Mouse (Mus musculus): Measurements from ENCODE around the gene Lman1l. TPM values are rescaled to one million over a fixed set of nuclear protein-coding genes. Genes with fewer than 3 reads are reported as not detected.

Gene Lman1l
- polyA plus RNA-seq, 1 experiment from 2014 or later = not detected

DNA sequence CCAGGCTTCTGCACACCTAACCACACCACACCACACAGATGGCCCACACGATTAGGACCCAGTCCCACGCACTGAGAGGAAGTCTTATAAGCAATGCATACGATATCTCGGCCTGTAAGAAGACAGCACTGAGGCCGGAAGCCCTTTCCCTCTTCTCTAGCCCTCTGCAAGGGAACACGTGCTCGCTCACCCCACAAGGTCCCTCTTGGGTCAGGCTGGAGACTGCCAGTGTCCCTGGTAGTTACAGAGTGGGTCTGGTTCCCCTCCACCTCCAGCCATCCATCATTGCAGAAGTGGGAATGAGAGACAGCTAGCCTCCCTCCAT is 23.2 kb upstream of the Lman1l start:
- Histone ChIP-seq H3K9me3 (no peaks in the 10 kb centered on the region), H3K4me1 (peaks cover 56% of the 10 kb centered on the region), H3K4me2 (peak overlapping the region; percentile 94), H3K4me3 (peak overlapping the region; percentile 64), H3K36me3 (replicated peaks) (no peaks in the 10 kb centered on the region), H3K27ac (no peak overlapping the region), H3K27me3 (replicated peaks) (no peaks in the 10 kb centered on the region), H3K9ac (peak overlapping the region; percentile 99)
- no peak for ATAC-seq (replicated peaks)
- 65% methylated on average over 7 of the region's 7 CpGs for whole genome bisulfite sequencing

DNA sequence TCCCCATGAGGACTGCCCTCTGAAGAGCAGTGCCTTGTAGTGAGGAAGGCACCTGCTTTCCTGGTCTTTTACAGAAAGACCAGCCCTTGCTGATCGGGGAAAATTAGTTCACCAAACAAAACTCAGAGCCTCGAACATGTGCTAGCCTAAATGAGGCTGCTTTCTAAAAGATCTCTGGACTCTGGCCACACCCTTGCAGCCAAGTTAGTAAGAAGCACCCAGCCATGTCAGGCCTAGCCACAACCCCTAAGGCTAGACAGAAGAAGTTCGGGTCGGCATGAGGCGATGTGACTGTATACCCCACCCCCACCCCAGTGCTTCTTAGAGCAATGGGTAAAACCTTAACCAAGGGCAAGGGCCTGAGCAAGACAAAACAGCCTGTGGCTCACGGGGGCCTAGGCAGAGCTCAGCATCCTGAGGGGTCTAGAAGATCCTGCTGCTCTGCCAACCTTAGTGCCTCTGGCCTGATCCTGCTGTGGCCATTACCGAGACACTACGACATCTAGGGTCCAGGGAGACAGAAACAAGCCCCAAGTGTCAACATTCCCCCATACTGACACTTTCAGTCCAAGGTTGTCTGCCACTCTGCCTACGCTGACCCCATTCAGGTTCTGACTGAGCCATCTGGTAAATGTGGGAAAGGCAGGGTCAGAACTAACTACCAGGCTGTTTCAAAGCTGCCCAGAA is 22.7 kb upstream of the Lman1l start:
- H3K4me1 ChIP-seq = peaks cover 61% of the 10 kb centered on the region
- WGBS = 74% methylated on average over 9 of the region's 9 CpGs
- ATAC-seq (replicated peaks) = no peak

DNA sequence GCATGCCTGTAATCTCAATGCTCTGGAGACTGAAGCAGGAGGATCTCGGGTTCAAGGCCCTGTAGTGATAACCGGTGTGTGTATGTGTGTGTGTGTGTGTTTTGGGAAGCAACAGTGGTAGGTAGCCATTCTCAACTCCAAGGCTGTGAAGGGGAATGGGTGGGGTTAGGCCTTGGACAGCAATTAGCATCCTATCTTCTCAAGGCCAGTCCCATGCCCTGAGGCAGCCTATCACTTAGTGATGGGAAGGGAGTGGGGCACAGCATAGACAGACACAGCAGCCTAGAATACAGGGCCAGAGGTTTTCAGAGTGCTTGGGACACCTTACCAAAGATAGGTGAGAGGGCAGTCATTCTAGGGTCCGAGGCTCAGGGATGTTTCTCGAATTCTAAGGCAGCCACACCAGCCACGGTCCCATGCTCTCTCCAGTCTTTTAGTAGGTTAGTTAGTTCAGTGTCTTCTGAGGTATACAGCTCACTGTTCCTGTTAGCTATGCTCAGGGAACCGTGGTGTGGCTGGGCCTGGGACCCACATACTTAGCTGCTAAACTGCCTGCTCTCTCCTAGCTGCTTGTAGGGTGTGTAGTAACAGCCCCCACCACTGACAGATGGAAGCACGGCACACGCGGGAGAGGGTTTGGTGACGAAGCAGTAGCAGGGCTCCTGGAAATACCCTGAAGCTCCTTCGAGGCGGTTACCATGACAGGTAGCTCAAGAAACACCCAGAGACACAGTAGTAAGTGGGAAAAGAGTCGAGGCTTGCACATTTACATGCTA is 21.4 kb upstream of the Lman1l start:
- WGBS = 87% methylated on average over 13 of the region's 13 CpGs
- H3K9ac ChIP-seq = no peak overlapping the region
- no peak overlapping the region for H3K4me3 ChIP-seq
- H3K4me2 ChIP-seq = peak overlapping the region; percentile 94; the same call in 1 of the 2 replicates
- no peaks in the 10 kb centered on the region for H3K9me3 ChIP-seq
- H3K27ac ChIP-seq = no peak overlapping the region
- ATAC-seq (replicated peaks) = no peak
- H3K27me3 ChIP-seq (replicated peaks) = no peaks in the 10 kb centered on the region
- no peaks in the 10 kb centered on the region for H3K36me3 ChIP-seq (replicated peaks)
- peaks cover 73% of the 10 kb centered on the region for H3K4me1 ChIP-seq

More for the DNA sequence above, 22.7 kb upstream of the Lman1l start:
- Histone ChIP-seq H3K4me3 (peak overlapping the region; percentile 64), H3K9ac (peak overlapping the region; percentile 99), H3K27ac (no peak overlapping the region), H3K9me3 (no peaks in the 10 kb centered on the region), H3K36me3 (replicated peaks) (no peaks in the 10 kb centered on the region), H3K4me2 (peak overlapping the region; percentile 94), H3K27me3 (replicated peaks) (no peaks in the 10 kb centered on the region)

DNA sequence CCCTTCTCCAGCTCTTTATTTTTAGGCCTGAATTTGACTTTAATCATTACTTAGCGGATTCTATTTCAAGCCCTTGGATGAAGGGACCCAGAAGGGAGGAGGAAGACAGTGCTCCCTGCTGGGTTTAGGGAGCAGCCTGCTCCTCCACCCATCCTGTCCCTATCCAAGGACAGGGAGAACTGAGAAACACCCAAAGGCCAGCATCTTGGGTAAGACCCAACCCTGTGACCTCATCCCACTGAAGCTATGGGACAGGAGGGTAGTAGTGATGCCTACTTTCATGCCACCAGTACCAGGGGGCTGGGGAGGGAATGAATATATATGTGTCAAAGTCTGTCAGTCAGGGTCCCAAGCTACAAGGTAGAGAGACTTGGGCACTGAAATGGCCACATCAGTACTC is 20.4 kb upstream of the Lman1l start:
- Histone ChIP-seq H3K4me3 (no peak overlapping the region), H3K36me3 (replicated peaks) (no peaks in the 10 kb centered on the region), H3K27me3 (replicated peaks) (no peaks in the 10 kb centered on the region), H3K9me3 (no peaks in the 10 kb centered on the region), H3K4me1 (peaks cover 73% of the 10 kb centered on the region), H3K9ac (no peak overlapping the region), H3K4me2 (no peak overlapping the region), H3K27ac (no peak overlapping the region)
- WGBS = 78% methylated on average over 1 of the region's 1 CpGs
- no peak for ATAC-seq (replicated peaks)

DNA sequence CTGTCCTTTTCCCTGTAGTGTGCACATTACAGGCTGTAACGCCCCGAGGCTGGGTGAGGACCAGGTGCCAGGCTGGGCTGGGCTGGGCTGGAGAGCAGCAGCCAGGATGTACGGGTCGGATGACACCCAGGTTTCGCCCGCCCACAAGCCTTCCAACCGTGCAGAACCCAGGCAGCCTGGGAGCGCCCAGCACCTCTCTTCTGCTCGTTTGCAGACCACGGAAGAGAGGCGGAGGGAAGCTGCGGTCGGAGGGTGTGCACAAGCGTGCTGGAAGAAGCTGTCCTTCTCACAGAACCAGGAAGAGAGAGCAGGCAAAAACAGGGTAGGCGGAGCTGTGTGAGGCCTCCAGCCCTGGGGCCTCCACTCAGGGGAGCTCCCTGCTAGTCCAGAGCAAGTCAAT is 19.8 kb upstream of the Lman1l start:
- H3K4me3 ChIP-seq = no peak overlapping the region
- H3K9ac ChIP-seq = no peak overlapping the region
- ATAC-seq (replicated peaks) = no peak
- H3K36me3 ChIP-seq (replicated peaks) = no peaks in the 10 kb centered on the region
- H3K9me3 ChIP-seq = no peaks in the 10 kb centered on the region
- no peaks in the 10 kb centered on the region for H3K27me3 ChIP-seq (replicated peaks)
- peaks cover 73% of the 10 kb centered on the region for H3K4me1 ChIP-seq
- 36% methylated on average over 15 of the region's 15 CpGs for WGBS
- H3K4me2 ChIP-seq = peak overlapping the region; percentile 26
- H3K27ac ChIP-seq = 0 out of 2 replicates have a peak overlapping the region, but pooled peaks have one; percentile 6

DNA sequence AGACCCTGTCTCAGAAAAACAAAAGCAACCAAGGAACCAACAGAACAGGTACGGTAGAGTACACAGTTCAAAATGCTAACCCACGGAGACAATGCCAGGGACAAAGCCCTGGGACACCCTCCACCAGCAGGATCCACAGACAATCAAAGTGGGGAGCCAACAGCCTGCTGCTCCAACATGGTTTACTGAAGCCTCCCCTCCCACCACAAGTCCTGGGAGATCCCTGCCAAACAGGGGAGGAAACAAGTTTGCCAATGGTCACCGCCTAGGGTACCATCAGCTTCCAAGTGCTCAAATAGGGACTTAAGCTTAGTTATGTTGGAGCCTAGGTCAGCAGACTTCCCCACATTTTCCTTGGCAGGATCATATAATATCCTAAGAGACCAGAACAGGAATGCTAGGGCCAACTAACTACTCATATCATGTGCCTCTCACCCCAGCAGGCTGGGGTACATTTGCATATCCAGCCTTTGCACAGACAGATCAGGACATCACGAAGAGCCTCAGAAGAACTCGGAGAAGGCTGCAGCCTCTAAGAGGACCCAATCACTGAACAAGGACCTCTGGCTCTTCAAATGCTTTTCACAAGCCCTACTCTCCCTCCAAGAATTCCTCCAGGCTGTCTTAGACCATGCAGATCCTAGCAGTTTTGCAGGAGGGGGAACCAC is 19.2 kb upstream of the Lman1l start:
- ATAC-seq (replicated peaks) = no peak
- Histone ChIP-seq H3K36me3 (replicated peaks) (no peaks in the 10 kb centered on the region), H3K4me1 (peaks cover 73% of the 10 kb centered on the region), H3K4me3 (no peak overlapping the region), H3K9ac (no peak overlapping the region), H3K27ac (0 out of 2 replicates have a peak overlapping the region, but pooled peaks have one; percentile 6), H3K4me2 (peak overlapping the region; percentile 26), H3K9me3 (no peaks in the 10 kb centered on the region), H3K27me3 (replicated peaks) (no peaks in the 10 kb centered on the region)
- WGBS = 60% methylated on average over 5 of the region's 5 CpGs

DNA sequence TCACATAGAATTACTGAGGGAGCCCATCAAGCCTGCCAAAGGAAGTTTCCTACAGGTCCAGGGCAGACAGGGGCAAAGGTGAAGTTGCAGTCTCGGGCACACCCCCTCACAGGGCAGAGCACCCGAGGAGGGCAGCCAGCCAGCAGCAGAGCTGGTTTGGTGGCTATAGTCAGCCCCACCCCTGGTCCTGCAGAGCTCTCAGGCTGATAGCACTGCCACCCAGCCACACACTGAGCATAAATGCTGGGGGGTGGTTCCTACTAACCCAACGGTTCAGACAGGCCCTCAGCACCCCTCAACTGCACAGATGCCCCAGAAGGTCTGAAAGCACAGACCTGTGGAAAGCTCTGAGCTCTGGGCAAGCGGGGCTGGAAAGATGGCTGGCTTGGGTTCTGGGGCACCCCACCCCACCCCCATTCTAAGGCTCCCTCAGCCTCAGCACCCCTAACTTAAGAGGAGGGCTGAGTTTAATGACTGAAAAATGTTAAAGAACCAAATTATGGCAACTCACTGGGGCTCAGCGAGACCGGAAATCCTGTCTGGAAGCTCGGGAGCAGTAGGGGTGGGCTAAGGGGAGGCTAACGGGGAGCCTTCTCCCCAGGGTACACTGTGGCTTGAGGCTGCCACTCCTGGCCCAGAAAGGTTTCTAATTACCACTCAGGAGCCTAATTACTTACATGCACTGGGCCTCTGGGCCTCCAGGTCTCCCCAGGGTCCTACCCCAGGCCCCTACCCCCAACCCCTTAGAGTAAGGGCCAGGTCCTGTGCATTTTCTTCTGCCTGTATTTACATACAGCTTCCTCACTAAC is 18.3 kb upstream of the Lman1l start:
- H3K9me3 ChIP-seq = no peaks in the 10 kb centered on the region
- no peaks in the 10 kb centered on the region for H3K27me3 ChIP-seq (replicated peaks)
- 0 out of 2 replicates have a peak overlapping the region, but pooled peaks have one; percentile 9 for H3K4me2 ChIP-seq
- H3K4me3 ChIP-seq = no peak overlapping the region
- peak overlapping the region; percentile 31; the same call in 1 of the 2 replicates for H3K27ac ChIP-seq
- ATAC-seq (replicated peaks) = no peak
- H3K4me1 ChIP-seq = peaks cover 74% of the 10 kb centered on the region
- 46% methylated on average over 8 of the region's 8 CpGs for WGBS
- no peaks in the 10 kb centered on the region for H3K36me3 ChIP-seq (replicated peaks)
- no peak overlapping the region; the same call in 1 of the 2 replicates for H3K9ac ChIP-seq

DNA sequence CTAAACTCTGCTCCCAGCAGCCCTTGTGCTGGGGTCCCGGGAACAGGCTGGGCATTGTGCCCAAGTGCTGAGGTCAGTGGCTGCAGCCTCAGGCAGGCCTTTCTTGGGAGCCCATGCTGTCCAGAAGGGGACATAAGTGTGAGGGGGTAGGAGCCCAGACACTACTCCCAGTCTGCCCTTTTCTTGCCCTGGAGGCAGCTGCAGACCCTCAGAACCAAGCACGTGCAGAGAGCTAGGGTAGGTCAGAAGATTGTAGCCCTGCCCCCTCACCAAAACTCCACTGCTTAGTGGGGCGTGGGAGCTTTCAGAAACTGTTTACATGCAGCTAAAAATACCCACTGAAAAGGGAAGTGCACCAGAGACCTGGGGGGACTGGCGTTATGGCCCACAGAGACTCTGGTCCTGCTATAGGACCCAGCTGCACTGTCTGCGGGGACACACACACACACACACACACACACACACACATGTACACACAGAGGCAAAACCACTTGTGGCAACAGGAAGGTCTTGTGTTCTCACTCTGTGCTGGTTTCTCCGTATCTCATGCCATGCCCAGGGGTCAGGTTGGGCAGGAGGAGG is 17.3 kb upstream of the Lman1l start:
- no peaks in the 10 kb centered on the region for H3K36me3 ChIP-seq (replicated peaks)
- no peaks in the 10 kb centered on the region for H3K27me3 ChIP-seq (replicated peaks)
- H3K9me3 ChIP-seq = no peaks in the 10 kb centered on the region
- H3K9ac ChIP-seq = no peak overlapping the region
- ATAC-seq (replicated peaks) = no peak
- H3K4me3 ChIP-seq = no peak overlapping the region
- H3K27ac ChIP-seq = peak overlapping the region; percentile 31; the same call in 1 of the 2 replicates
- WGBS = 51% methylated on average over 6 of the region's 6 CpGs
- H3K4me1 ChIP-seq = peaks cover 68% of the 10 kb centered on the region
- no peak overlapping the region for H3K4me2 ChIP-seq

DNA sequence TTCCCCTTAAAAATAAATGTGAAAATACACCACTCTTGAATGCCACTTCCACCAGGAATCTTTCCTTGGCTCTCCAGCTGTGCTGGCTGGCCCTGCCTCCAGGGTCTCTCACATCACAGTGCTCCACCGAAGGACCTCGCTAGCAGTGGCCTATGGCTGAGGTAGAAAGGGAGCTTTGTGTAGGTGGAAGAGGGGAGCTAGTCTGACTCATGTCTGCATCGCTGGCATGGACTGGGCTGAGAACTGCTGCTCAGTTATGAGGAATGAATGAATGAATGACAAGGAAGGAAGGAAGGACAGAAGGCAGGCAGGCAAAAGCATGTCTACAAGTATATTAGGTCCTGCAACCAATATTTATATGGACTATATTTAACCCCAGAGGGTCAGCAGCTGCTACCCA is 16.7 kb upstream of the Lman1l start:
- Histone ChIP-seq H3K4me1 (peaks cover 63% of the 10 kb centered on the region), H3K4me3 (no peak overlapping the region), H3K27ac (0 out of 2 replicates have a peak overlapping the region, but pooled peaks have one; percentile 5), H3K27me3 (replicated peaks) (no peaks in the 10 kb centered on the region), H3K9me3 (no peaks in the 10 kb centered on the region), H3K4me2 (no peak overlapping the region), H3K9ac (no peak overlapping the region), H3K36me3 (replicated peaks) (no peaks in the 10 kb centered on the region)
- ATAC-seq (replicated peaks) = no peak
- 67% methylated on average over 3 of the region's 3 CpGs for WGBS

DNA sequence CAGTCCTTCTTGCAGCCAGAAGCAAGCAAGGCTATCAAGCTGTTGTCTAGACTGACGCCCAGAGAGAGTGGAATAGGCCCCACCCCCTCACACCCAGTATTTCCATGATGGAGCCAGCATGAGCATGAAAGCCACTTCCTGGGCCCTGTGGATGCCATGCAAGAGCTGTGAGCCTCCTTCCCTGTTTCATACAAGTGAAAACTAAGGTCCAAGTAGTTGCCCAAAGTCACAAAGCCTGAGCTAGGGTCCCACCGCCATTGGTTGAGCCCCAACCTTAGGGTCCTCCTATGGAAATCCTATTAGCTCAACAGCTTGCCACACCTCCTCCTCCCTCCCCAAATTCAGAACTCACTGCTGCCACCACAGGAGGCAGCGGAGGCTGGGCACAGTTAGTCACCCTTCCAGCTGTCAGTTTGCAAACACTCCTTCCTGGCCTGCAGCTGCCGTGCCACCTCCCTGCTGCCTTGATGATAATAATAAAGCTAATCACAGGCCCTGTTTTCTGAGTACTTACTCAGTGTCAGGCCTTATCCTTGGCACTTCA is 13.0 kb upstream of the Lman1l start:
- no peaks in the 10 kb centered on the region for H3K9me3 ChIP-seq
- no peak overlapping the region for H3K4me2 ChIP-seq
- ATAC-seq (replicated peaks) = no peak
- peaks cover 23% of the 10 kb centered on the region for H3K36me3 ChIP-seq (replicated peaks)
- H3K9ac ChIP-seq = no peak overlapping the region
- H3K27ac ChIP-seq = no peak overlapping the region
- no peaks in the 10 kb centered on the region for H3K27me3 ChIP-seq (replicated peaks)
- WGBS = 41% methylated on average over 4 of the region's 4 CpGs
- H3K4me3 ChIP-seq = no peak overlapping the region
- peaks cover 26% of the 10 kb centered on the region for H3K4me1 ChIP-seq

DNA sequence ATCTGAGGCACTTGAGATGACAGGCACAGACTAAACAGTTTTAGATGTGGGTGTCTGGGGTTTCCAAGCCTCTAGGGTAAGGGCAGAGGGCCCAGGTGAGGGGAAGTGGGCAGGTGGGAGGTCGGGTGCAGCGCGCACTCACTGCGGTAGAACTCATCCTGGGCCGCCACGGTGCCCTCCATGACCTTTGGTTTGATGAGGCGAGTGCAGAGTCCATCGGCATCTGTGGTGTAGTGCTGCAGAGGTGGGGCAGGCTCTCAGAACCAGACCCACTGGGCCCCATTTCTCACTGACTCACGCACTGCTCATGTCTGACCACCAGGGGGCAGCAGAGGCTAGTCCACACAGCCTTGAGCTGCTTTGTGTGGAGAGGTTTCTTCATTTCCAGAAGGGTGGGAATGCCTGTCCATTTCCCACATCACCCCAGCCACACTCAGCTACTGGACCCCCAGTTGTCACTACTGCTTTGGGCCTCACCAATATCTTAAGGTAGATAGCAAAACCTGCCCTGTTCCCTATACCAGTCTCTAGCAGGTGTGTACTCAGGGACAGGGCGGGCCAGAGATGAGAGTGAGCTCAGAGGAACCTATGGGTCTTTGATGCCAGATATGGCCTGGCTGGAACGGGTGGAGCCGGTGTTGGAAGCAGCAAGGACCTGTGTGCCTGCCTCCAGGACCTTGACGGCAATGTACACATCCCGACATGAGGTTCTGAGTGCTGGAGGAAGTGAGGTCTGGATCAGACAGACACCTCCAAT is 8.7 kb upstream of the Lman1l start:
- WGBS = 73% methylated on average over 14 of the region's 14 CpGs
- H3K4me3 ChIP-seq = no peak overlapping the region

More for the DNA sequence above, 8.7 kb upstream of the Lman1l start:
- peak overlapping the region; percentile 36 for H3K27ac ChIP-seq
- no peaks in the 10 kb centered on the region for H3K27me3 ChIP-seq (replicated peaks)
- H3K4me2 ChIP-seq = no peak overlapping the region
- no peaks in the 10 kb centered on the region for H3K9me3 ChIP-seq
- peaks cover 47% of the 10 kb centered on the region for H3K36me3 ChIP-seq (replicated peaks)
- no peak overlapping the region for H3K9ac ChIP-seq
- ATAC-seq (replicated peaks) = peak; percentile 75
- peaks cover 9% of the 10 kb centered on the region; the same call in 1 of the 2 replicates for H3K4me1 ChIP-seq

Measured in midbrain, embryonic 15.5 days (tissue).